Mouse (Mus musculus) adipocyte (in vitro differentiated cells): ENCODE results near the gene Pkd1.
A peak's percentile ranks its signal among the peaks of the same experiment; 100 is the strongest.

Source experiments
- DNase-seq: peaks from one replicate; pipeline ENCODE4 v3.0.0-alpha.2; 2016; ENCODE audit warnings: low spot score

Pkd1 gene

GRCm38 (mm10) chr17:24533099-24533992, 16.3 kb upstream of the Pkd1 start:
- no peak for DNase-seq

GRCm38 (mm10) chr17:24534160-24534718, 15.4 kb upstream of the Pkd1 start, which contains the start of gene Rab26:
TSS of gene Rab26 (minus strand) at chr17:24534210.
- DNase-seq, result no peak

- no peak for DNase-seq
Observed at GRCm38 (mm10) chr17:24535300-24535699, 14.3 kb upstream of the Pkd1 start.

- DNase-seq, result no peak
Observed at GRCm38 (mm10) chr17:24537536-24537935, 12.1 kb upstream of the Pkd1 start.

GRCm38 (mm10) chr17:24538950-24539349, 10.7 kb upstream of the Pkd1 start:
- peak; percentile 42 for DNase-seq

GRCm38 (mm10) chr17:24540375-24540774, 9.3 kb upstream of the Pkd1 start:
- DNase-seq, result peak; percentile 63

GRCm38 (mm10) chr17:24544613-24545012, 5.0 kb upstream of the Pkd1 start:
- DNase-seq, result no peak

GRCm38 (mm10) chr17:24545247-24545646, 4.4 kb upstream of the Pkd1 start:
- DNase-seq, result no peak

- no peak for DNase-seq
Observed at GRCm38 (mm10) chr17:24546234-24546633, 3.4 kb upstream of the Pkd1 start.

GRCm38 (mm10) chr17:24548435-24548834, 1.2 kb upstream of the Pkd1 start:
- no peak for DNase-seq

GRCm38 (mm10) chr17:24548921-24549617, 565 bp upstream of the Pkd1 start:
- peak; percentile 32 for DNase-seq

GRCm38 (mm10) chr17:24550416-24551049, 899 bp downstream of the Pkd1 start:
- peak; percentile 67 for DNase-seq

- DNase-seq, result no peak
Observed at GRCm38 (mm10) chr17:24551050-24551444, 1.4 kb downstream of the Pkd1 start.

- DNase-seq, result no peak
Observed at GRCm38 (mm10) chr17:24557091-24557490, 7.5 kb downstream of the Pkd1 start.

- no peak for DNase-seq
Observed at GRCm38 (mm10) chr17:24558600-24559099, 9.0 kb downstream of the Pkd1 start.

GRCm38 (mm10) chr17:24559146-24559545, 9.5 kb downstream of the Pkd1 start:
- DNase-seq, result no peak

GRCm38 (mm10) chr17:24560301-24561028, 10.8 kb downstream of the Pkd1 start:
- DNase-seq, result peak; percentile 55

- no peak for DNase-seq
Observed at GRCm38 (mm10) chr17:24561592-24561991, 12.0 kb downstream of the Pkd1 start.

- no peak for DNase-seq
Observed at GRCm38 (mm10) chr17:24563638-24564037, 14.0 kb downstream of the Pkd1 start.

GRCm38 (mm10) chr17:24564422-24564821, 14.8 kb downstream of the Pkd1 start:
- no peak for DNase-seq

- no peak for DNase-seq
Observed at GRCm38 (mm10) chr17:24565092-24565491, 15.5 kb downstream of the Pkd1 start.
